Mouse (Mus musculus) WW6 (cell line): ENCODE measurements around the gene Tnip3.

Experiments
- DNase-seq: peaks from one replicate; pipeline ENCODE4 v3.0.0-alpha.2; 2013; ENCODE audit warnings: low read depth, low spot score

Gene Tnip3

GRCm38 (mm10) chr6:65584870-65585332 is 59.8 kb downstream of the Tnip3 start:
- DNase-seq = no peak

DNA sequence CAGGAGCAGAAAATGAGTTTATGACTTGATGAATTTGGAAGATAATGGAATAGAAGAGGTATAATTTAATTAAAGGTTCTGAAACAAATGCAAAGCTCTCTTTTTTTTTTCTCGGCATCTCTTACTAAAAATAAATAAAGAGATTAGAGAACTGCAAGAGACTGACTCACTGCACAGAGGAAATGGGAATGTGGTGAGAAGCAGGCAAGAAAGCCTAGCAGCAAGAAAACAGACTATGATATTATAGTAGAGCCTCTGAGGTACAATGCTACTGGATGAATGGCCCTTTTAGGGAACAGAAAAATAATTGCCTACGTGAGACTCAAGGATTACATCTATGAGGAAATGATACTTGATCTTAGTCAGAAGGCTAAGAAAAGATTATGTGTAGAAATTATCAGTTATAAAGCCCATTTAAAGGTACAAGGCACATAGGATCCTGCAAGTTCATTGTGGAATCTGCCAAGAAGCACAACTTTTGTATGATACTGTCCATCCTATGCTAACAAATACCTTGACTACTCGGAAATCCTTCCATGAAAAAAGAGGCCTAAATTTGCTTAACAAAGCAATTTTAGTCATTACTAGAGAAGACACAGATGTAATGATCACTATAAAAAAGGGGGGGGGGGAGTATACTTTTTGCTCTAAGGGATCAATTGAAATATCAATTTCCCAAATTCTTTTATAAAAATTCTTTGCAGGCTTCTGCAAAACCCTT is 60.4 kb downstream of the Tnip3 start:
- DNase-seq = no peak

DNA sequence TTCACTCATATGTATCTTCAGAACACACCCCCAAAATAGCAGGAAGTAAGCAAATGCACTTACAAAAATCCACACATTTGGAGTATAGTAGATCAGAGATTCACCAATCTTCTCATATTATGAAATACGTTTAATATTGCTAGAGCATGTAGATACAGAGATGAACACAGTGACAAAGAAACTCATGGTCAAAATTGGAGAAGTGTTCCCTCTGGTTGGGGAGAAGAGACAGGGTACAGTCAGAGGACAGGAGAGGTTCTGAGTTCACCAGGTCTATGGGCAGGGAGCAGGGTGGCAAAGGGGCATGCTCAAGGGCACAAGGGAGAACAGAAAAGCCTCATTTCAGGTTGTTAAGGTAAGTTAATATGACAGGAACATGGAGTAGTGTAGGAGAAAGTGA is 63.7 kb downstream of the Tnip3 start:
- DNase-seq = no peak

DNA sequence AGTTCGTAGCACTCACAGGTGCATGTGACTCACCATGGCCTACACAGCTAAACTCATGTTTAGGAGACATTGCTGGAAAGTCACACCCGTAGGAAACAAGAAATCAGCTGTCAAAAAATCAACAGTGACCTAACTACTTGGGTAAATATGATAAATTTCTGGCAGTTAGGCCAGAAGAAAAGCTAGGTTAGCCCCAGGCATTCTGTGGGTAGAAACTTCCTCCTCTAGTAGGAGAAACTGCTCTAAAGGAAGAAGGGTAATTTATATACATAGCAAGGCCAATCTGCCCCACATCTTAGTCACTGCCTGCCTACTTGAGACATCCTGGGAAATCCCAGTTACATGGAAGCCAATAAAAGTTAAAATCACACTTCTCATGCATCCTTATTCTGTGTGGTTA is 64.9 kb downstream of the Tnip3 start:
- DNase-seq = no peak

GRCm38 (mm10) chr6:65594171-65594570 is 69.1 kb downstream of the Tnip3 start:
- no peak for DNase-seq

- DNase-seq = no peak
Measured at GRCm38 (mm10) chr6:65595371-65595770, 70.3 kb downstream of the Tnip3 start.

DNA sequence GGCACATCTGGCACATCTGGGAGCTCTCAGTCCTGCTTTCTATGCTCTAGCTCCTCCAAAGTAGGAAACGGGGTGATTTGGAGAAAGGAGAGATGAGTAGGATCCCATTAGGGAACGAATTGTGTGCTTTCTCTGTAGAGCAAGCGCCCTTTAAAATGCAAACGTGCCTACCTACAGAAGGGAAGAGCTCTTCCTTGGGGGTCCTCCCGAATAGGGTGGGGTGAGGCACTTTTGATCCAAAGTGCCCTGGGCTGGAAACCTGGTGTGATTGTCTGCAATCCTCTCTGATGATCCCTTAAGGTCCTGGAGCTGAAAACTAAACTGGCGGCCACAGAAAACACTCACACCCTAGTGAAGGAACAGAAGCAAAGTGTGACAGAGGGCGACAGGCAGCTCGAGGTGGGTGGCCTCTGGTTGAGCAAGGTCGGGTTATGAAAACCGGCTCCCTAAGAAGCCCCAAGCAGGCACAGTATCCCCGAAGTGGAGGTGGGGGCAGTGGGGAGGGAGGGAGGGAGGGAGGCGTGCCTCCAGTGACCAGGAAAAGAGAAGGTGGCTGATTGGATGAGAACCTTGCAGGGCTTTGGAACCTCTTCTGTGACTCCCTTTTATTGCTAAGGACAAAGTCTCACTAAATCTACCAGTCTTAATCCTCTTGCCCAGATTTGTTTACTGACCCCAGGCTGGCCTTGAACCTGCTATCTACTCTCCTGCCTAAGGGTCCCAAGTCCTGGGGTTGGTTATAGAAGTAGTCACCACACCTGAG is 72.1 kb downstream of the Tnip3 start:
- peak; percentile 24 for DNase-seq

GRCm38 (mm10) chr6:65598522-65598921 is 73.4 kb downstream of the Tnip3 start:
- DNase-seq = no peak

DNA sequence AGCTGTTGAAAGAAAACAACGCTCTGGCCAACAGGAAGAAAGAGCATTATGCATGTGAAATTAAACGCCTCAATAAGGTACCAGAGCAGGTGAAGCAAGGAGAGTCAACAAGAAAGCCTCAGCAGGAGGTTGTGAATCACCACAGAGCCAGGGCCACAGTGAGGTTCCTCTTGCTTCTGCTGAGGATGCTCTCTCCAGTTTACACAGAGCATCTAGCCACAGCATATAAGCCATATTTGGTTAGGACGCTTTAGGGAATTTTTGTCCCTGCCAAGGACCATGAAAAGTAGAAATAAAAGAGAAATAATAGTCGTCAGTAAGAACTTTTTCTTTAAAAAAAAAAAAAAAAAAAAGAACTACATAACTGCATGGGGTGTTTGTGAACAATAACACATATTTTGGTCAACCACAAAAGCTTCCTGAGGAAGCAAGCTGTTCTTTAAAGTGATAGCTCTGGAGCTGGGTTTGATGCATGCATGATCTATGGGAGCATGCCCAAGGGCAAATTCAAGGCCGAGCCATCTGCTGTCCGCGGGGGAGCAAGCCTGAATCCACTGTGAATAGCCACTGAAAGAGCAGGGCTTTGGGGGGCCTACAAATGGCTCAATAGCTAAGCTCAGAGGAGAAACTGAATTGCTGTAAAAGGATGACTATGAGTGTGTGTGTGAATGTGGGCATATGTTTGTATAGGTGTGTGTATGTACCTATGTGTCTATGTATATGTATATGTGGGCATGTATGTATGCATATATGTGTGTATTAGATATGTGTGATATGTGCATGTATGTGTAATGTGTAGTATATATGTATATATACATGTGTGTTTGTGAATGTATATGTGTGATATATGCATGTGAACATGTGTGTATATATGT is 75.0 kb downstream of the Tnip3 start:
- DNase-seq = no peak

GRCm38 (mm10) chr6:65600887-65601286 is 75.8 kb downstream of the Tnip3 start:
- DNase-seq = no peak

DNA sequence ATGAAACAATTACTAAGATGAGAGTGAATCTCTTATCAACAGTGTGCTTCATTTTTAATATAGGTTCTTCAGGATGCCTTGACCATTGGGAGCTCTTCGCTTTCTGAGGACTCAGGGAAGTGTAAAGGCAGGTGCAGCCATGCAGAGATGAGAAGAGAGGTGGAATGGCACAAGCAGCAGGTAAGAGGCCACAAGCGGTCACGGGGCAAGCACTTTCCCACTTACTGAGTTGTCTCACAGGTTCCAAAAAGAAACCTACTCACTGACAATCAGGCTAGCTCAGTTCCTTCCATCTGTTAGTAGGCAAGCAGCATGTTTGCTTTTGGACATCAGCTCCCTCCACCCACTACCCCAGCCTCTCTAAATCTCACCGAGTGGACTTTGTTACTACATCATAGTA is 80.7 kb downstream of the Tnip3 start:
- no peak for DNase-seq

DNA sequence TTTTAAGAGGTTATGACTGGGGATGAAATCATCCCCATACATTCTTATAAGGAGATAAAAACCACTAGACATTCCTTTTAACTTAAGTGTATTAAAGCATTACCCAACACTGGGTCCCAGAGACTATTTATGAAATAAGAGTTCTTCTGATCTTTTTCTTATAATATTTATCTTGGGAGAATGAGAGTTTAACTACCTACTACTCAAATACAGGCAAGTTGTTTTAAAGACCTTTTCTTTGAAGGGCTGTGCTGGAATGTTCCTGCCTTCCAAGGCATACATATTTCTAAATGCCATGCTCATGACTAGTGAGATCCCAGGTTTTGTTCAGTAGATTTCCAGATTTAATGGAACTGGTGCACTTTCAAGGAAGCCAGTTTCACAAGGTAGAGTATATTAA is 81.8 kb downstream of the Tnip3 start:
- no peak for DNase-seq

DNA sequence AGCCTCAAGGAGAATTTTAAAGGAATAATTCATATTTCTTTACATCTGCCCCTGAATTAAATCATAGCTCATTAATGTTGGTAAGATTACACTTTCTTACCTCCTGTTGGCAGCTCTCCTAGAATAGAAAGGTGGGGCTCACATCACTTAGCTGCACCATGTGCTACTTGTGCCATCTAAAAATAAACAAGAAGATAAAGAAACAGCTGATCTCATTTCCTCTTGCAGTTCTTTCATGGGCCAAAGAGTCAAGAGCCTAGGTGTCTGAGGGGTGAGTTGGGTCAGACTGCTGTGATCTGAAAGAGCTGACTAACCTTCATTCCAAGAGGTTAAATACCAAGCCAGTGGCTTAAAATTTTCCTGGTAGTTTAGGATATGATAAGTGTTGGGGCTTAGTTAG is 86.7 kb downstream of the Tnip3 start:
- DNase-seq = no peak

DNA sequence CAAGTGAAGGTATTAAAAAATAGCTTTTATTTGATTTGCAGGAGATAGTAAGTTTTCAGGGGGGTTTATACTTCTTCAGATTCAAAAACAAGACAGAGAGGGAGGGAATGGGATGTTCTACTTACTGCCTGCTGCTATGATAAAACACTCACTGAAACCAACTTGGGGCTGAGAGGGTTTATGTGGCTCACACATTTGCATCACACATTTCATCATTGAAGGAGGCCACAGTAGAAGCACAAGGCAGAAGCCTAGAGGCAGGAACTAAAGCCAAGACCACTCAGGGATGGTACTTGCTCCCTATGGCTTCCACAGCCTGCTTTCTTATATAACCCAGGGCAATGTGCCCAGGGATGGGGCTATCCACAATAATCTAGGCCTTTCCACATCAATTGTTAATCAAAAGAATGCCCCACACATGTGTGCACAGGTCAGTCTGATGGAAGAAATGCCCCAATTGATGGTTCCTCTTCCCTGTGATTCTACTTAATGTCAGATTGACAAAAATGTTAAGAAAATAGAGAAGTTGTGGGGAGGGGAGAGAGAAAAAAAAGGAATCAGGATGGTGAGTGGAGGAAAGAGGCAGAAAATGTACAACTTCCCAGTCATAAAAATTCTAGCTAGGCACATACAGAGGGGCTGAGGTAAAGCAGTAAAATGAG is 88.9 kb downstream of the Tnip3 start:
- DNase-seq = no peak

DNA sequence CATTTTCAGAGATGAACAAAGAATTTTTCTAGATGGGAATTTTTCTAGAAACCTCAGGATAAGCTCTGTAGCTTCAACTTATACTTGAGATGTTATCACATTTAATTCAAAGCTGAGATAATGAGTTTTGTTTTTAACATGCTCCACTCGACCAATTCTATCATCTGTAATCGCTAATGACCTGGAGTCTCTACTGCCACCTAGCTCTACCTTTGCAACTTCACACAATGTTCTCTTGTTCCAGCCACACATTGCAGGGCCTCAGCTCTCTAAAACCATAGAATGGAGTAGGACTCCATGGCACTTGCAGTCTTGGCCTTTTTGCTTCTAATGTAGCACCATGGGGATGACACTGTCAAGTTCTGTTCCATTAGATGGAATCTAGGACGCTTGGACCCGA is 90.5 kb downstream of the Tnip3 start:
- no peak for DNase-seq

DNA sequence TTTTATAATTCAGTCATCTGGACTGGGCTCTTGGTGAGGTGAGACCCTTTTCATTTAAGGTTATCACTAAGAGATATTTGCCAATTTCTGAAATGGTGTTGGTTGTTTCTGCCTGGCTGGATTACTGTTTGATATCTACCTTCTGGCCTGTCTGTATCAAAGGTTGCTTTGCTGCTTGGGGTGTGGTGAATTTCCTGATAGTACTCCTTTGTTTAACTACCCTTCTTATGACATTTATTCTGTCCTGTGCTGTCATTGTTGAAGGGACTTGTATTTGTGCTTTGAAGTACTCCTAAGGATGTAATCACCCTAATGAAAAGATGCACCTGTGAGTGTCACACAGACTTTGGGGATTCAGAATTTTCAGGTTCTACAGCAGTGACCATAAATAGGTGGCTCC is 96.1 kb downstream of the Tnip3 start:
- no peak for DNase-seq

- DNase-seq = no peak
Measured at GRCm38 (mm10) chr6:65623016-65623715, 98.1 kb downstream of the Tnip3 start.

GRCm38 (mm10) chr6:65630578-65630977 is 105.5 kb downstream of the Tnip3 start:
- DNase-seq = no peak

DNA sequence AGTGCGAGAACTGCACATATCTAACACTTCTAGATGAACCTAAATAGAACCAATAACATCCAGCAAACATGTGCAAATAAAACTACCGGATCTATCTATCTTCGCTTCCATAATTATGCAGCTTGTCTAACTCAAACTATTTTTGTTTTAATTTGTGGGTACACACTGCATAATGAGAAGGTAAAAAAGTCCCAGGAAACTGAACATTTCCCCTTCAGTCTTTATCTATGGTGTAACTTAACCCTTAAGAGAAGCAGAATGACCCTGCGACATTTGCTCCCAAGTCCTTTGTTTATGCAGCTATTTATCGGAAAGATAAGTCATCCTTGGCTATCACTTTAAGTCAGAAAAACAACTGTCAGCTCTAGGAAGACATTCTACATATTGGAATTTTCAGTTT is 107.1 kb downstream of the Tnip3 start:
- DNase-seq = no peak

DNA sequence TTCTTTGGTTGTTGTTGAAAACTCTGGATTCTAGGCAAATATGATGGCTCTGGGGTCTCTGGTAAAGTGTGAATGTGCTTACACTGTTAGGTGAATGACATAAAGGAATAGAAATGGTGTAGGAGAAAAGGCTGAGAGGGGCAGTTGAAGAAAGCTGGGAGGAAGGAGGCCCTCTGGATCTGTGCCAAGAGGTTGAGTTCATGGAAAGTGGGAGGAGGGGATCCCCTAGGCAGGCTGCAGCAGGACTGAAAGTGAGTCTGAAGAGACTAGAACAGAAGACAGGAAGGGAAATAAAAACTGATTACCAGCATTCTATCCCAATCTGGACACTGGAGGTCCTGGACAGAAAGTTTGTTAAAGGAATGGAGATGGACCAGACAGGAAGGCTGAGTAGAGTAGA is 117.3 kb downstream of the Tnip3 start:
- DNase-seq = no peak

DNA sequence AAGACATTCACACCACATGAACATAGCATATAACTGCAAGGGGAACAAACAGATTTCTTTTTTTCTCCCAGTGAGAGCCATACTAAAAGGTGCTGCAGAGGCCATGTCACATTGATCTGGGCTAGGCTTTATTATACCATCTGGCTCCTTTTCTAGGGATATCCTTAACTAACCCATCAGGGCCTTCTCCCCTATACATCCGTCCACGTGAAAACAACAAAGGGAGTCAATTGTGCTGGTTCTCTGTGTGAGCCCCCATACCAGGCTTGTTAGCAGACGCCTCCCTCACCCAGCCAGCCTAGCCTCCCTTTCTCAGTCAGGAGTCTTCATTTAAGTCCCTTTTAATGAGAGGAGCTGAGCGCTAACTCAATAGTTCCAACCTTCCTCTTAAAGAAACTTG is 119.0 kb downstream of the Tnip3 start:
- DNase-seq = no peak
